Mouse (Mus musculus) intestine, embryonic 14.5 days (tissue): Measurements from ENCODE around the gene Vps11. TPM values are rescaled to one million over a fixed set of nuclear protein-coding genes. Genes with fewer than 3 reads are reported as not detected.
"Not testable (repeated sequence)": the region's sequence is repeated elsewhere in the genome, so short reads cannot be mapped to it uniquely, and the experiment has no call there.

Source experiments
- ATAC-seq: fragments of 200-750 bp; cut with Nextera tagmentation; replicated peaks from 2 replicates; pipeline ENCODE4 v1.8.0; 2017; ENCODE audit warnings: low read depth, moderate number of reproducible peaks, moderate TSS enrichment, moderate library complexity; ENCODE audit not compliant: low FRiP score, low TSS enrichment
- DNase-seq: peaks from one replicate; pipeline ENCODE4 v3.0.0-alpha.2; 2018; ENCODE audit warnings: low spot score
- H3K27ac ChIP-seq: fragments of 300-500 bp; sonication (generic); 2 replicates; pipeline ENCODE4 v1.5.1; 2014; ENCODE audit warnings: low read depth, mild to moderate bottlenecking, control low read depth
- H3K27me3 ChIP-seq: fragments of 300-500 bp; sonication (generic); replicated peaks from 2 replicates; pipeline ENCODE4 v1.6.1; 2014; ENCODE audit warnings: low read length, control low read depth; ENCODE audit not compliant: control insufficient read depth, insufficient read depth
- H3K36me3 ChIP-seq: fragments of 300-500 bp; sonication (generic); 2 replicates; pipeline ENCODE4 v1.6.1; 2014; ENCODE audit warnings: low read length, control low read depth; ENCODE audit not compliant: control insufficient read depth, insufficient read depth
- H3K4me1 ChIP-seq: fragments of 300-500 bp; sonication (generic); replicated peaks from 2 replicates; pipeline ENCODE4 v1.6.1; 2014; ENCODE audit warnings: low read length, control low read depth, mixed read lengths; ENCODE audit not compliant: control insufficient read depth, insufficient read depth
- H3K4me2 ChIP-seq: fragments of 300-500 bp; sonication (generic); 2 replicates; pipeline ENCODE4 v1.6.1; 2014; ENCODE audit warnings: low read length
- H3K4me3 ChIP-seq: fragments of 300-500 bp; sonication (generic); 2 replicates; pipeline ENCODE4 v1.5.1; 2014; ENCODE audit warnings: low read depth, low read length, control low read depth, mixed read lengths
- H3K9ac ChIP-seq: fragments of 300-500 bp; sonication (generic); 2 replicates; pipeline ENCODE4 v1.6.1; 2014; ENCODE audit warnings: mild to moderate bottlenecking, low read length
- H3K9me3 ChIP-seq: fragments of 300-500 bp; sonication (generic); 2 replicates; pipeline ENCODE4 v1.6.1; 2016; ENCODE audit warnings: low read length, control low read depth; ENCODE audit not compliant: control insufficient read depth
- WGBS: fragments of 180-500 bp; shearing (Covaris S2); extraction: QIAGEN DNeasy Blood & Tissue Kit; methylation state at CpG from one replicate; pipeline ENCODE4 v1.1.7; 2014; 5-methylcytosine and 5-hydroxymethylcytosine counted together
- polyA plus RNA-seq: library from polyadenylated mRNA; unstranded; fragments of >200 nt; fragmentation: Nextera tagmentation; extraction: Ambion mirVana; gene quantifications from 2 replicates; pipeline ENCODE4 v1.2.1, GENCODE M21; 2014

Gene Vps11
- 25.3 and 29.5 TPM in 2 replicates for polyA plus RNA-seq

- peaks cover 32% of the 10 kb centered on the region for H3K36me3 ChIP-seq
- peak within 1 kb of the TSS; percentile 83 for H3K9ac ChIP-seq
- H3K9me3 ChIP-seq, result no peaks in the 10 kb centered on the region
- under 1% methylated on average over 44 of the region's 44 CpGs for WGBS
- 0 out of 2 replicates have a peak within 1 kb of the TSS, but pooled peaks have one; percentile 67 for H3K27ac ChIP-seq
- ATAC-seq, result peak; percentile 95
- H3K4me1 ChIP-seq, result peaks cover 8% of the 10 kb centered on the region; the same call in 1 of the 2 replicates
- H3K27me3 ChIP-seq, result no peaks in the 10 kb centered on the region
- DNase-seq, result peak; percentile 98
- peak within 1 kb of the TSS; percentile 99 for H3K4me3 ChIP-seq
- peak within 1 kb of the TSS; percentile 91 for H3K4me2 ChIP-seq
Measured at GRCm38 (mm10) chr9:44361190-44361917, at the start of gene Vps11. Gene Vps11, minus strand, starts transcription at chr9:44361670.

GRCm38 (mm10) chr9:44410647-44411336 is 49.3 kb upstream of the Vps11 start:
- Histone ChIP-seq H3K9me3 (no peaks in the 10 kb centered on the region), H3K27ac (no peak overlapping the region), H3K36me3 (peaks cover 60% of the 10 kb centered on the region), H3K27me3 (no peaks in the 10 kb centered on the region), H3K9ac (no peak overlapping the region), H3K4me1 (peaks cover 2% of the 10 kb centered on the region; the same call in 1 of the 2 replicates), H3K4me2 (no peak overlapping the region), H3K4me3 (no peak overlapping the region)
- ATAC-seq (no peak), DNase-seq (no peak)
- 90% methylated on average over 2 of the region's 2 CpGs for WGBS

DNA sequence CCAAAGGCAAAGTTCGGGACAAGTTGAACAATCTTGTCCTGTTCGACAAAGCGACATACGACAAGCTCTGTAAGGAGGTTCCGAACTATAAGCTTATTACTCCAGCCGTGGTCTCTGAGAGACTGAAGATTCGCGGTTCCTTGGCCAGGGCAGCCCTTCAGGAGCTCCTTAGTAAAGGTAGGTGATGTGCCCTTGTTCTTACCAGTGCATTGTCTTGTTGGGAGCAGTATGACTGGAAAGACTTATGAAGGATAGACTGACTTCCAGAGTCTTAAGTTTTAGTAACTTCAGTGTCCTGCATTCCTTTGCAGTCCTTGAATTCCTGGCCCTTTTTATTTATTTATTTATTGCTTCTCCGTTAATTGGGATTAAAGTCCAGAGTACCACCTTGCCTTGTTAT is 47.2 kb upstream of the Vps11 start:
- 76% methylated on average over 9 of the region's 9 CpGs for WGBS
- H3K36me3 ChIP-seq, result peaks cover 70% of the 10 kb centered on the region
- H3K4me3 ChIP-seq, result peak overlapping the region; percentile 84
- DNase-seq, H3K4me1 ChIP-seq, ATAC-seq, H3K9me3 ChIP-seq, H3K27ac ChIP-seq, H3K27me3 ChIP-seq: not testable (repeated sequence)
- peak overlapping the region; percentile 78 for H3K4me2 ChIP-seq
- peak overlapping the region; percentile 93; the same call in 1 of the 2 replicates for H3K9ac ChIP-seq

- peaks cover 68% of the 10 kb centered on the region for H3K36me3 ChIP-seq
- peaks cover 2% of the 10 kb centered on the region; the same call in 1 of the 2 replicates for H3K4me1 ChIP-seq
- WGBS, result 0% methylated on average over 24 of the region's 24 CpGs
- H3K27ac ChIP-seq, result peak overlapping the region; percentile 93
- peak overlapping the region; percentile 93 for H3K9ac ChIP-seq
- H3K4me3 ChIP-seq, result peak overlapping the region; percentile 84
- no peaks in the 10 kb centered on the region for H3K27me3 ChIP-seq
- peak overlapping the region; percentile 78 for H3K4me2 ChIP-seq
- DNase-seq, result no peak
- no peak for ATAC-seq
- no peaks in the 10 kb centered on the region for H3K9me3 ChIP-seq
Measured at GRCm38 (mm10) chr9:44407752-44408097, 46.3 kb upstream of the Vps11 start.

DNA sequence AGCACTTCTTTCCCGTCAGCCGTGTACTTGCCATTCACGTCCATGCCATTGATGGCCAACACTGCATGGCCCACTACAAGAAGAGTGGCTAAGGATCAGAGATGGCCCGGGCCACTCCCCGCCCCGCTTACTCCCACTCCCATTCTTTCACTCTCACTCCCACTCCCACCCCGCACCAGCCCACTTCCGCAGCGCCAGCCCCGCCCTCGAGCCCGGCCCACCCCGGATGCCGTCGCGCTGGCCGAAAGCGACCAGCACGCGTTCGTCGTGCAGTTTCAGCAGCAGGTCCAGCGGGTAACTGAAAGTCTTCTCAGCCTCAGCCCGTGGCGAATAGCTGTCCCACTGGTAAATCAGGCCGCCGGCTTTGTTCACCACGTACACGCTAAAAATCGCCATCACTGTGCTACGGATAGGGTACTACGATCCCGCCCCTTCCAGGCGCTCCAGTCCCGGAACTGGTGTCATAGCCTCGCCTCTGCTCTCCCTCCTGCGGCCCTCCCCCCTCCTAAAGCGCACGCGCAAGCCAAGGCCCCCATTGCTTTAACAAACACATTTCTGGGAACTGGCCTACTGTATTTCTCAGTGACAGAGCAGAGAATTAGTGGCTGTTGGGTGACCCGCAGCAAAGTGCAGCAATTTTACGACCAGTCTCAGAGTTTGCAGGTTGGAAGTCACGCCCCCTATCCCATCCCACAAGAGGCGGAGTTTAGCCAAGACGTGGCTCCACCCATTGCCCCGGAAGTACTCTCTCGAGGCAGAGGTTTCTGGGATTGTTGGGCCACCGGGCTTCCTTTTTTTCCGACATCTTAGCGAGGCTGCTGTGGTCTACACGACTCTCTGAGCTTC is 45.7 kb upstream of the Vps11 start, which contains the start of the genes Rps25 and Trappc4:
Gene Rps25 (plus strand): TSS at position 234 of the 846 bp plus-strand sequence.
Gene Trappc4 (minus strand): TSS at position 695 of the 846 bp plus-strand sequence.
- H3K36me3 ChIP-seq, result peaks cover 69% of the 10 kb centered on the region

GRCm38 (mm10) chr9:44405011-44405410 is 43.5 kb upstream of the Vps11 start:
- H3K9ac ChIP-seq, result no peak overlapping the region
- whole genome bisulfite sequencing, result 61% methylated on average over 3 of the region's 3 CpGs
- no peaks in the 10 kb centered on the region for H3K27me3 ChIP-seq
- H3K4me2 ChIP-seq, result no peak overlapping the region
- ATAC-seq (no peak), DNase-seq (no peak)
- H3K9me3 ChIP-seq, result no peaks in the 10 kb centered on the region
- peaks cover 2% of the 10 kb centered on the region; the same call in 1 of the 2 replicates for H3K4me1 ChIP-seq
- H3K4me3 ChIP-seq, result no peak overlapping the region
- no peak overlapping the region for H3K27ac ChIP-seq
- H3K36me3 ChIP-seq, result peaks cover 69% of the 10 kb centered on the region

More for the DNA sequence above, 45.7 kb upstream of the Vps11 start, which contains the start of the genes Rps25 and Trappc4:
- Histone ChIP-seq H3K4me2 (peak within 1 kb of the TSS; percentile 78), H3K27me3 (no peaks in the 10 kb centered on the region), H3K27ac (peak within 1 kb of the TSS; percentile 93), H3K4me1 (peaks cover 2% of the 10 kb centered on the region; the same call in 1 of the 2 replicates), H3K9me3 (no peaks in the 10 kb centered on the region), H3K4me3 (peak within 1 kb of the TSS; percentile 84), H3K9ac (peak within 1 kb of the TSS; percentile 93)
- ATAC-seq (peak; percentile 92), DNase-seq (peak; percentile 99)
- under 1% methylated on average over 51 of the region's 51 CpGs for WGBS

DNA sequence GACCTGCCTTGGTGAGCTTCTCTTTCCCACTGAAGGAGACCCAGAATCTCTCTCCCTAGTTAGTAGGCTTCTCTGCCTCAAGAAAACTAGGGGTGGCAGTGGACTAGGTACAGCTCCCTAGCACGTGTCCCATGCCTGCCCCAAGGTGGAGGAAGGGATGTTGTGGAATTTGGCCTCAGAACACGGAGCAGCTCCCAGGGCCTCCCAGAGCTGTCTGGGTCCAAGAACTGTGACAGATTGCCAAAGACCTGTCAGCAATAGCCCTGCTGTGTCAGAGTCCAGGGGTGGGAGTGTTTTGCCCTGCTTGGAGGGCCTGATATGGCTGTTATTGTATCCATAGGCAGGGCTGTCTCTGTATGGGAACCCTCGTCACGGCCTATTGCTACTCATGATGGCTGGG is 39.6 kb upstream of the Vps11 start:
- no peak for DNase-seq
- no peak for ATAC-seq
- no peak overlapping the region for H3K4me2 ChIP-seq
- H3K27me3 ChIP-seq, result no peaks in the 10 kb centered on the region
- H3K9ac ChIP-seq, result no peak overlapping the region
- H3K36me3 ChIP-seq, result peaks cover 65% of the 10 kb centered on the region
- H3K4me1 ChIP-seq, result peaks cover 5% of the 10 kb centered on the region; the same call in 1 of the 2 replicates
- 83% methylated on average over 4 of the region's 4 CpGs for WGBS
- no peak overlapping the region for H3K4me3 ChIP-seq
- no peaks in the 10 kb centered on the region for H3K9me3 ChIP-seq
- H3K27ac ChIP-seq, result no peak overlapping the region; the same call in 1 of the 2 replicates

DNA sequence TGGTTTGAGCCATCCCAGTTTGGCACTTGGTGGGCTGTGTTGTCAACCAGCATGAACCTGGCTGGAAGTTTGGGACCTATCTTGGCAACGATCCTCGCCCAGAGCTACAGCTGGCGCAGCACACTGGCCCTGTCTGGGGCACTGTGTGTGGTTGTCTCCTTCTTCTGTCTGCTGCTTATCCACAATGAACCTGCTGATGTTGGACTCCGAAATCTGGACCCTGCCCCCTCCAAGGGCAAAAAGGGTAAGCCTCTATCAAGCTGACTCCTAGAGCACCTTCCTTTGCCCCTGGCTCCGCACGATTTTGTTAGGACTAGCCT is 38.3 kb upstream of the Vps11 start:
- Histone ChIP-seq H3K36me3 (peaks cover 55% of the 10 kb centered on the region), H3K27me3 (no peaks in the 10 kb centered on the region), H3K9ac (no peak overlapping the region), H3K4me3 (no peak overlapping the region), H3K9me3 (no peaks in the 10 kb centered on the region), H3K4me1 (peaks cover 5% of the 10 kb centered on the region; the same call in 1 of the 2 replicates), H3K4me2 (no peak overlapping the region), H3K27ac (no peak overlapping the region)
- WGBS, result 90% methylated on average over 6 of the region's 6 CpGs
- no peak for DNase-seq
- ATAC-seq, result no peak
